Mouse (Mus musculus) adrenal gland, adult 2 months (tissue): Measurements from ENCODE around the gene Gm10570. TPM values are rescaled to one million over a fixed set of nuclear protein-coding genes. Genes with fewer than 3 reads are reported as not detected.

Experiments
- DNase-seq: peaks from one replicate; pipeline ENCODE4 v3.0.0; 2021
- polyA plus RNA-seq: library from polyadenylated mRNA; depleted of rRNA; stranded (reverse); fragments of >200 nt; gene quantifications from 2 replicates; pipeline ENCODE4 v1.2.3, GENCODE M21; 2012
- total RNA-seq, 2 experiments: library from RNA; stranded (reverse); gene quantifications; 2 replicates each; pipeline ENCODE4 v1.2.3; 2021

Gene Gm10570
- total and polyA plus RNA-seq, 3 experiments = 0.34 TPM; not detected in 2

GRCm38 (mm10) chr4:130304746-130305145, 3.7 kb downstream of the Gm10570 start:
- no peak for DNase-seq

GRCm38 (mm10) chr4:130302285-130302870, 6.1 kb downstream of the Gm10570 start:
- DNase-seq = no peak

- no peak for DNase-seq
These were observed 8.8 kb downstream of the Gm10570 start for GRCm38 (mm10) chr4:130299629-130300018.

GRCm38 (mm10) chr4:130298877-130299628, 9.4 kb downstream of the Gm10570 start:
- no peak for DNase-seq

GRCm38 (mm10) chr4:130297123-130297529, 11.3 kb downstream of the Gm10570 start:
- DNase-seq = no peak

GRCm38 (mm10) chr4:130296243-130296965, 12.1 kb downstream of the Gm10570 start:
- DNase-seq = no peak

- no peak for DNase-seq
These were observed 13.3 kb downstream of the Gm10570 start for GRCm38 (mm10) chr4:130295047-130295745.

- DNase-seq = no peak
These were observed 14.0 kb downstream of the Gm10570 start for GRCm38 (mm10) chr4:130294513-130294912.

GRCm38 (mm10) chr4:130292271-130292670, 16.2 kb downstream of the Gm10570 start:
- DNase-seq = peak; percentile 58

GRCm38 (mm10) chr4:130289824-130290223, 18.6 kb downstream of the Gm10570 start:
- no peak for DNase-seq

GRCm38 (mm10) chr4:130286531-130286930, 21.9 kb downstream of the Gm10570 start:
- no peak for DNase-seq

- no peak for DNase-seq
These were observed 24.6 kb downstream of the Gm10570 start for GRCm38 (mm10) chr4:130283826-130284225.

GRCm38 (mm10) chr4:130282856-130283255, 25.6 kb downstream of the Gm10570 start:
- no peak for DNase-seq

GRCm38 (mm10) chr4:130279105-130279504, 29.4 kb downstream of the Gm10570 start, which contains the start of gene Serinc2:
TSS of gene Serinc2 (minus strand) at chr4:130279205.
- no peak for DNase-seq

GRCm38 (mm10) chr4:130276573-130277176, 31.8 kb downstream of the Gm10570 start:
- DNase-seq = no peak

GRCm38 (mm10) chr4:130275823-130276105, 32.7 kb downstream of the Gm10570 start:
- no peak for DNase-seq

GRCm38 (mm10) chr4:130275016-130275822, 33.3 kb downstream of the Gm10570 start:
- no peak for DNase-seq

GRCm38 (mm10) chr4:130274346-130275015, 34.0 kb downstream of the Gm10570 start:
- no peak for DNase-seq

GRCm38 (mm10) chr4:130273698-130274345, 34.7 kb downstream of the Gm10570 start:
- DNase-seq = peak; percentile 78
